Mouse (Mus musculus): Measurements from ENCODE around the gene Pcdh20. TPM values are rescaled to one million over a fixed set of nuclear protein-coding genes. Genes with fewer than 3 reads are reported as not detected.

Pcdh20 gene
- polyA plus RNA-seq (2015; fragmentation: Nextera tagmentation; extraction: Ambion mirVana) = 8.3 and 9.6 TPM in 2 replicates

DNA sequence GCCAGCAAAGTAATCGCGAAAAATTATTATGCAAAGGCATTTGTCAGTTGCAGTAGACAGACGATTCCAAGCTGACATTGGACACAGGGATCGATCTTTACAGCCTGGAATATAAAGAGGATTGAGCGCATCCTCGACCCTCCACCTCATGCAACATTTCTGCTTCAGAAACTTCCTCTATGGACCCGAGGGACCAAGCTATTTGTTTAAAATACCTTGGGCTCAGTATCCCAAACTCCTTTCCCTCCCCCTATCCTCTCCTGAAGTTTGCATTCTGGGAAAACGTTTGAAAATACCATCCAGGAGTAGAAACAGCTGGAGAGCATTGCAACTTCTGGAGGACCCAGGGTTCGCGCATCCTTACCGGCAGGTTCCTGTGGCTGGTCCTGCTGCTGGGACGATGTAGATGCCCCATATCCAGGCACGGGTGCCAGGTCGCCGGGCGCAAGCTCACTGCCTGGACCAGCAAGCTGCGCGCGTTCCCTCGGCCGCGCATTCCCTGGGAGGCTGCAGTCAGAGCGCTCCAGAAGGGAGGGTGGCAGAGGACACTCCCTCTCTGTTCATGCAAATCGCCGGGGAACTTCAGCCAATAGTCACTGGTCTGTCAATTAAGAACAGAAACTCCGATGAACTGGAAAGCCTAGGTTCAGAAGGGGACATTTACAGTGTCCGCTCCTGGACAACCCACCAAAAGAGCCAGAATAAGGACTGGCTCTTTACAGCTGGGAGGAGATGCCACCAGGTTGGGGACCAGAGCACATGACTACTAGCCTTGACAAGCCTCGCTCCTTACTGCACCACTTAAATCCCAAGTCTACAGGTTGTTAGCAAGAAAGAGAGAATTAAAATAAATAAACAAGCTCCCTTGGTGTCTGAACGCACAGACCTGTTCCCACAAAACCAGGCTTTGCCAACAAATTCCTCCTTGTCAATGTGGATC, at the start of gene Pcdh20:
TSS of gene Pcdh20 (minus strand) at position 902 of the 940 bp plus-strand sequence.
- Histone ChIP-seq H3K9ac (replicated peaks; ENCODE audit: low read depth, low read length) (peak within 1 kb of the TSS; percentile 44), H3K4me2 (ENCODE audit: low read length) (peak within 1 kb of the TSS; percentile 81)

DNA sequence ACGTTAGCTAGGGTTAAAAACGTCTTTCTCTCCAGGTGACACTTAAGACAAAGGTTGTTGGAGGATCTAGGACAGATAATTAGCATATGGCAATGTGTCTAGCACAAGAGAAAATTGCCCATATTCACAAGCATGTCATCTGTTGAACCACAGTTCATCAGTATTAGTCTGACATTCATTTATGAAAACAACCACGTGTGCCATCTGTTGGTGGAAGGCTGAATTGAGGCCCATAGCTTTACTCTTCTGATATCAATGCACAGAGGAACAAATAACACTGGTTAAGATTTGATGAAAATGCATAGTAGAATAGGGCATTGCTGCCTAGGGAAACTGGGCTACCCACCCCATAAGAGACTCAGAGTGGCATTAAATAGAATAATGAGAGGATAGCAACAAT, 8.7 kb upstream of the Pcdh20 start:
- H3K27ac ChIP-seq (ENCODE audit: low read length) = no peak overlapping the region
- no peaks in the 10 kb centered on the region for H3K36me3 ChIP-seq (ENCODE audit: control insufficient read depth, insufficient read depth)
- 31% methylated on average over 3 of the region's 3 CpGs for WGBS
- H3K4me2 ChIP-seq (ENCODE audit: low read length) = no peak overlapping the region
- no peaks in the 10 kb centered on the region for H3K9me3 ChIP-seq (ENCODE audit: control insufficient read depth, low read length)
- no peaks in the 10 kb centered on the region for H3K27me3 ChIP-seq (replicated peaks; ENCODE audit: control insufficient read depth, insufficient read depth, low read length)
- H3K4me3 ChIP-seq (replicated peaks; ENCODE audit: low read length) = no peak overlapping the region
- ATAC-seq = peak; percentile 58
- H3K9ac ChIP-seq (replicated peaks; ENCODE audit: low read depth, low read length) = no peak overlapping the region
- H3K4me1 ChIP-seq (replicated peaks; ENCODE audit: control insufficient read depth, insufficient read depth, low read length) = no peaks in the 10 kb centered on the region

More for the DNA sequence above, at the start of gene Pcdh20:
- Histone ChIP-seq H3K4me3 (replicated peaks; ENCODE audit: low read length) (peak within 1 kb of the TSS; percentile 51), H3K36me3 (ENCODE audit: control insufficient read depth, insufficient read depth) (no peaks in the 10 kb centered on the region), H3K27me3 (replicated peaks; ENCODE audit: control insufficient read depth, insufficient read depth, low read length) (no peaks in the 10 kb centered on the region; the same call in 1 of the 2 replicates), H3K27ac (ENCODE audit: low read length) (no peak within 1 kb of the TSS), H3K9me3 (ENCODE audit: control insufficient read depth, low read length) (no peaks in the 10 kb centered on the region), H3K4me1 (replicated peaks; ENCODE audit: control insufficient read depth, insufficient read depth, low read length) (peaks cover 27% of the 10 kb centered on the region)
- WGBS = 2% methylated on average over 29 of the region's 29 CpGs
- peak; percentile 83 for ATAC-seq

DNA sequence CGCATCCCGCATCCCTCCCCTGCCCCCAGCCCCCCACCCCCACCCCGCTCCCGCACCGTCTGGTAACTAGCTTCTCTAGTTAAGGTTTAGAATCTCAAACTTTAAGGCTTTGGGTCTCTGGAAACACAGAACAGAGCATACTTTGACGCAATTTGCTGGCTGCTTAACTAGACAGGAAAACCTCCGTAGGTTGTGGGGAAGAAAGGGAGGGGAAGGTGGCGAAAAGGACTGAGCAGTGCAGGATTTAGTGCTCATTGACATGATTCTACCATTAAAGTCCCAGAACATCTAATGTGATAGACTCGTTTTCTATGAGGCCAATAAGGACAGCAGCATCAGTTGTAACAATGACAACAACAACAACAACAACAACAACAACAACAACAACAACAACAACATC, 1.2 kb downstream of the Pcdh20 start:
- ATAC-seq = peak; percentile 11; the same call in 1 of the 2 replicates
- Histone ChIP-seq H3K36me3 (ENCODE audit: control insufficient read depth, insufficient read depth) (no peaks in the 10 kb centered on the region), H3K9ac (replicated peaks; ENCODE audit: low read depth, low read length) (peak overlapping the region; percentile 57), H3K4me2 (ENCODE audit: low read length) (peak overlapping the region; percentile 81), H3K27me3 (replicated peaks; ENCODE audit: control insufficient read depth, insufficient read depth, low read length) (no peaks in the 10 kb centered on the region; the same call in 1 of the 2 replicates), H3K27ac (ENCODE audit: low read length) (no peak overlapping the region), H3K4me3 (replicated peaks; ENCODE audit: low read length) (peak overlapping the region; percentile 51), H3K4me1 (replicated peaks; ENCODE audit: control insufficient read depth, insufficient read depth, low read length) (peaks cover 27% of the 10 kb centered on the region), H3K9me3 (ENCODE audit: control insufficient read depth, low read length) (no peaks in the 10 kb centered on the region)
- 0% methylated on average over 9 of the region's 9 CpGs for WGBS

DNA sequence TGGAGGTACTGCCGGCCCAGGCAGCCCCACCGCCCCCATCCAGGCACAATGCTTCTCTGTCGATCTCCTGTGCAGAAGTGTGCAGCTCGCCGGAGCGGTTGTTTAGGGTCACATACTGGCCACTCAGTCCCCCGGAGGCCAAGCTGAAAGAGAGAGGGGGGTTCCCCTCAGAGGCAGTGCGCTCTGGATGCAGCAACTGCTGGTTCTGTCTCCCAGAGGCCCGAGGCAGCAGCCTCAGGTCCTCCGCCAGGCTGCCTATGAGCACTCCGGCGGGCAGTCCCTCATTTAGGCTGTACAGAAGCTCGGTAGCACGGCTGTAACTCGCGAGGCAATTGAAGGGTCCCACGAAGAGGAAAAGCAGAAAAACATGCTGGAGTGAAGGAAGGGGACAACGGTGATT, 1.8 kb downstream of the Pcdh20 start:
- Histone ChIP-seq H3K4me1 (replicated peaks; ENCODE audit: control insufficient read depth, insufficient read depth, low read length) (peaks cover 27% of the 10 kb centered on the region), H3K36me3 (ENCODE audit: control insufficient read depth, insufficient read depth) (no peaks in the 10 kb centered on the region), H3K27ac (ENCODE audit: low read length) (no peak overlapping the region), H3K9me3 (ENCODE audit: control insufficient read depth, low read length) (no peaks in the 10 kb centered on the region), H3K9ac (replicated peaks; ENCODE audit: low read depth, low read length) (peak overlapping the region; percentile 57), H3K27me3 (replicated peaks; ENCODE audit: control insufficient read depth, insufficient read depth, low read length) (no peaks in the 10 kb centered on the region; the same call in 1 of the 2 replicates), H3K4me2 (ENCODE audit: low read length) (peak overlapping the region; percentile 81), H3K4me3 (replicated peaks; ENCODE audit: low read length) (peak overlapping the region; percentile 51)
- 3% methylated on average over 18 of the region's 18 CpGs for WGBS
- ATAC-seq = peak; percentile 58

DNA sequence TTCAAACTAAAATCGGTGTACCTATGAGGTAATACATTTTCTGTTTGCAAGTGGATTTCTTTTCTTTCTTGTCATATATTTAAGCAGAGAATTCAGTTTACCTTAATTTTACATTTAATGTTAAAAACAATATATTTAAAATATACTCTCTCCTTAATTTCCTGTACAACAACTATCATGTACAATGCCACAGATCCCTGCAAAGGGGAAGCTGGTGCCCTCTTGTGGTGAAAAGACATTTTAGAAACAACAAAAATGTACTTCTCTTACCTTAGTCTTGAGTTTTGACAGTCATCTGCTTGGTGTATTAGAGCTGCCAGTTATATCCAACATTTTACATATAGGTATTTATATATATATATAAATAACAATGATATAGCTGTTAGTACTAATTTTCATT, 4.8 kb downstream of the Pcdh20 start:
- Histone ChIP-seq H3K9me3 (ENCODE audit: control insufficient read depth, low read length) (no peaks in the 10 kb centered on the region), H3K4me2 (ENCODE audit: low read length) (peak overlapping the region; percentile 39), H3K4me1 (replicated peaks; ENCODE audit: control insufficient read depth, insufficient read depth, low read length) (peaks cover 29% of the 10 kb centered on the region), H3K9ac (replicated peaks; ENCODE audit: low read depth, low read length) (no peak overlapping the region), H3K36me3 (ENCODE audit: control insufficient read depth, insufficient read depth) (no peaks in the 10 kb centered on the region), H3K4me3 (replicated peaks; ENCODE audit: low read length) (peak overlapping the region; percentile 19), H3K27me3 (replicated peaks; ENCODE audit: control insufficient read depth, insufficient read depth, low read length) (no peaks in the 10 kb centered on the region; the same call in 1 of the 2 replicates), H3K27ac (ENCODE audit: low read length) (no peak overlapping the region)
- ATAC-seq = no peak
- 59% methylated on average over 1 of the region's 1 CpGs for WGBS

DNA sequence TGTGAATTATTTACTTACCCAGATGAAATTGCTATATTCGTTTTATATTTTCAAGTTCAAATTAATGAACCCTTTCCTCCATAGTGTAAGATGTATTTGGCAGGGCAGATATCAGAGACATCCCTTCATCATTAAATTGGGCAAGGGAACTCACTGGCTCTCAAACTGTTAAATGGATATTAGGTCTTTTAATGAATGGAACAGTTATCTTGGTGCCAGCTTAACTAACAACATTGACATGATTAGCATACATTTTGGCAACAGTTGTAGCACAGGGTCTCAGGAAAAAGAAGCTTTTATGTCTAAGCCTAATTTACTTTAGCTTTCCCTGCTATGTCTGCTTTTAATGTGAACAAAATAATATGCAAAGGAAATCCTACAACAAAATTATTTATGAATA, 6.8 kb downstream of the Pcdh20 start:
- Histone ChIP-seq H3K4me3 (replicated peaks; ENCODE audit: low read length) (no peak overlapping the region), H3K27me3 (replicated peaks; ENCODE audit: control insufficient read depth, insufficient read depth, low read length) (no peaks in the 10 kb centered on the region; the same call in 1 of the 2 replicates), H3K36me3 (ENCODE audit: control insufficient read depth, insufficient read depth) (no peaks in the 10 kb centered on the region), H3K9ac (replicated peaks; ENCODE audit: low read depth, low read length) (no peak overlapping the region), H3K9me3 (ENCODE audit: control insufficient read depth, low read length) (no peaks in the 10 kb centered on the region), H3K4me2 (ENCODE audit: low read length) (no peak overlapping the region), H3K4me1 (replicated peaks; ENCODE audit: control insufficient read depth, insufficient read depth, low read length) (peaks cover 10% of the 10 kb centered on the region), H3K27ac (ENCODE audit: low read length) (no peak overlapping the region)
- 26% methylated on average over 1 of the region's 1 CpGs for WGBS
- peak; percentile 83 for ATAC-seq

DNA sequence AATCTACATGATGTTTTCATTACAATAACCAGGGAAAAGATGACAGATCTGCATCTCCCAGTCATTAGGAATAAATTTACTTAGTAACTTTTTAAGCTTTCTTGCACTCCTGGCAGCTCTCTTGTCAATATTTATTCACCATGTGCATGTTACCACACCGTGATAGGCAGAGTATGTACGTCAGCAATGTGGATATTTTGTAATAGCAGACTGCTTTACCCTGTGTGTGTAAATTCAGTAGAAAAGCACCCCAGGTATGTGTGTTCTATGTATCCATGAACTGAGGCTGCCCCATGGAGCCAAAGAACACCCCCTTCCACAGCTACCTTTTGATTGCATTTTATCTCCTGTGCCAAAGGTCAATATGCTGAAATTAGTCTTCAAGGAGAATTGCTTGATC, 7.8 kb downstream of the Pcdh20 start:
- Histone ChIP-seq H3K4me3 (replicated peaks; ENCODE audit: low read length) (no peak overlapping the region), H3K9ac (replicated peaks; ENCODE audit: low read depth, low read length) (no peak overlapping the region), H3K27me3 (replicated peaks; ENCODE audit: control insufficient read depth, insufficient read depth, low read length) (no peaks in the 10 kb centered on the region), H3K9me3 (ENCODE audit: control insufficient read depth, low read length) (no peaks in the 10 kb centered on the region), H3K36me3 (ENCODE audit: control insufficient read depth, insufficient read depth) (no peaks in the 10 kb centered on the region), H3K4me2 (ENCODE audit: low read length) (no peak overlapping the region), H3K27ac (ENCODE audit: low read length) (no peak overlapping the region), H3K4me1 (replicated peaks; ENCODE audit: control insufficient read depth, insufficient read depth, low read length) (peaks cover 6% of the 10 kb centered on the region; the same call in 1 of the 2 replicates)
- ATAC-seq = no peak
- 43% methylated on average over 2 of the region's 2 CpGs for WGBS

DNA sequence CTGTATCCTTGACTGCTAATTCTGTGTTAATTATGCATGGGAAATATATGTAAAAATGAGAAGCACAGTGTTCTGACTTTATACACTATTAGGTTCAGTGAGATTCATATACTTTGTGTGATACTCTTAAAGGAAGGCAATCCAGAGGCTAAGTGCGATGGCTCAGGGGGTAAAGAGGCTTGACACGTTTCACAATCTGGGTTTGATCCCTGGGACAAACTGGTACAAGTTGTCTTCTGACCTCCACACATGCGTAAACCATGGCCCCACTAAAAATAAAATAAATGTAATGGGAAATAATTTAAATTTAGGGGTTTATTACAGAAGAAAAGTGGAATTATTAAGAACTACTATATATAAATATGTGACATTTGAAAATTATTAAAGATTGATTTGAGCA, 8.3 kb downstream of the Pcdh20 start:
- Histone ChIP-seq H3K27me3 (replicated peaks; ENCODE audit: control insufficient read depth, insufficient read depth, low read length) (no peaks in the 10 kb centered on the region), H3K27ac (ENCODE audit: low read length) (no peak overlapping the region), H3K9me3 (ENCODE audit: control insufficient read depth, low read length) (no peaks in the 10 kb centered on the region), H3K4me2 (ENCODE audit: low read length) (no peak overlapping the region), H3K4me3 (replicated peaks; ENCODE audit: low read length) (no peak overlapping the region), H3K4me1 (replicated peaks; ENCODE audit: control insufficient read depth, insufficient read depth, low read length) (peaks cover 6% of the 10 kb centered on the region; the same call in 1 of the 2 replicates), H3K9ac (replicated peaks; ENCODE audit: low read depth, low read length) (no peak overlapping the region), H3K36me3 (ENCODE audit: control insufficient read depth, insufficient read depth) (no peaks in the 10 kb centered on the region)
- ATAC-seq = no peak
- WGBS = 89% methylated on average over 3 of the region's 3 CpGs

DNA sequence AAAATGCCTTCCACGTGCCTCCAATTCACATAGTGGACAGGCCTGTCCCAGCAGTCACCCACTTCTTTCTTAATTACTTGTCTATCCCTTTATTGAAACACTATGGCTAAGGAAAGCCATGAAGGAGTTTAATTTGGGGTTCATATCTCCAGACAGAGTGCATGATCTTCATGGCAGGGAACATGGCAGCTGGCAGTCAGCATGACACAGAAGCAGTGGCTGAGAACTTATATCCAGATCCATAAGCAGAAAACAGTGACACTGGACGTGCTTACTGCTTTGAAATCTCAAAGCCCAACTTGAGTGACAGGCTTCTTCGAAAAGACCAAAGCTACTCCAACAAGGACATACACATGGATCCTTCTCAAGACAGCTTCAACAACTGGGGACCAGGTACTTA, 10.5 kb downstream of the Pcdh20 start:
- no peak overlapping the region for H3K9ac ChIP-seq (replicated peaks; ENCODE audit: low read depth, low read length)
- no peak overlapping the region for H3K4me3 ChIP-seq (replicated peaks; ENCODE audit: low read length)
- no peak overlapping the region for H3K27ac ChIP-seq (ENCODE audit: low read length)
- H3K4me2 ChIP-seq (ENCODE audit: low read length) = no peak overlapping the region
- no peaks in the 10 kb centered on the region for H3K36me3 ChIP-seq (ENCODE audit: control insufficient read depth, insufficient read depth)
- 83% methylated on average over 3 of the region's 3 CpGs for WGBS
- no peaks in the 10 kb centered on the region for H3K27me3 ChIP-seq (replicated peaks; ENCODE audit: control insufficient read depth, insufficient read depth, low read length)
- H3K9me3 ChIP-seq (ENCODE audit: control insufficient read depth, low read length) = no peaks in the 10 kb centered on the region
- H3K4me1 ChIP-seq (replicated peaks; ENCODE audit: control insufficient read depth, insufficient read depth, low read length) = 0 out of 2 replicates have a peak, but pooled peaks cover 3% of the 10 kb centered on the region
- no peak for ATAC-seq

Measured in forebrain, embryonic 16.5 days (tissue).